Mouse (Mus musculus) midbrain, postnatal 0 days (tissue): ENCODE data around the gene Susd6. TPM values are rescaled to one million over a fixed set of nuclear protein-coding genes. Genes with fewer than 3 reads are reported as not detected.

Experiments
- ATAC-seq: fragments of 200-750 bp; cut with Nextera tagmentation; 2 replicates; pipeline ENCODE4 v1.8.0; 2017; ENCODE audit warnings: moderate number of reproducible peaks, mild to moderate bottlenecking, moderate TSS enrichment, moderate library complexity; ENCODE audit not compliant: low FRiP score
- DNase-seq: peaks from one replicate; pipeline ENCODE4 v3.0.0-alpha.2; 2015; ENCODE audit warnings: low spot score
- H3K27ac ChIP-seq: fragments of 300-500 bp; sonication (generic); 2 replicates; pipeline ENCODE4 v1.5.1; 2014; ENCODE audit warnings: low read depth, mild to moderate bottlenecking, low read length, mixed read lengths
- H3K27me3 ChIP-seq: fragments of 300-500 bp; sonication (generic); 2 replicates; pipeline ENCODE4 v1.6.1; 2014; ENCODE audit warnings: low read length, control low read depth, mixed read lengths; ENCODE audit not compliant: insufficient read depth
- H3K36me3 ChIP-seq: fragments of 300-500 bp; sonication (generic); 2 replicates; pipeline ENCODE4 v1.6.1; 2014; ENCODE audit warnings: low read length, control low read depth, mixed read lengths; ENCODE audit not compliant: insufficient read depth
- H3K4me1 ChIP-seq: fragments of 300-500 bp; sonication (generic); 2 replicates; pipeline ENCODE4 v1.6.1; 2014; ENCODE audit warnings: mild to moderate bottlenecking, control low read depth, antibody characterized with exemption, low read length, mixed read lengths; ENCODE audit not compliant: insufficient read depth
- H3K4me2 ChIP-seq: fragments of 300-500 bp; sonication (generic); 2 replicates; pipeline ENCODE4 v1.6.1; 2014; ENCODE audit warnings: low read depth, mild to moderate bottlenecking, low read length, mixed read lengths; ENCODE audit not compliant: poor library complexity, severe bottlenecking
- H3K4me3 ChIP-seq: fragments of 300-500 bp; sonication (generic); 2 replicates; pipeline ENCODE4 v1.5.1; 2014; ENCODE audit warnings: low read depth, mild to moderate bottlenecking, low read length, moderate library complexity
- H3K9ac ChIP-seq: fragments of 300-500 bp; sonication (generic); replicated peaks from 2 replicates; pipeline ENCODE4 v1.6.1; 2014; ENCODE audit warnings: mild to moderate bottlenecking, low read length, moderate library complexity, mixed read lengths; ENCODE audit not compliant: poor library complexity, severe bottlenecking
- H3K9me3 ChIP-seq: fragments of 300-500 bp; sonication (generic); 2 replicates; pipeline ENCODE4 v1.6.1; 2016; ENCODE audit warnings: low read length, control low read depth
- CTCF ChIP-seq: IDR thresholded peaks from 2 replicates; pipeline ENCODE4 v1.5.1; 2016; ENCODE audit warnings: antibody characterized with exemption, mild to moderate bottlenecking
- WGBS: fragments of 180-500 bp; shearing (Covaris S2); extraction: QIAGEN DNeasy Blood & Tissue Kit; methylation state at CpG from one replicate; pipeline ENCODE4 v1.1.7; 2014; 5-methylcytosine and 5-hydroxymethylcytosine counted together
- polyA plus RNA-seq: library from polyadenylated mRNA; unstranded; fragments of >200 nt; fragmentation: Nextera tagmentation; extraction: Ambion mirVana; gene quantifications from 2 replicates; pipeline ENCODE4 v1.2.1, GENCODE M21; 2015
- total RNA-seq: library from RNA; depleted of rRNA; stranded (reverse); fragments of >200 nt; gene quantifications from 2 replicates; pipeline ENCODE4 v1.2.3, GENCODE M21; 2014

Susd6 gene
- total and polyA plus RNA-seq, 2 experiments from 2014 or later = 7.4 to 17.3 TPM

DNA sequence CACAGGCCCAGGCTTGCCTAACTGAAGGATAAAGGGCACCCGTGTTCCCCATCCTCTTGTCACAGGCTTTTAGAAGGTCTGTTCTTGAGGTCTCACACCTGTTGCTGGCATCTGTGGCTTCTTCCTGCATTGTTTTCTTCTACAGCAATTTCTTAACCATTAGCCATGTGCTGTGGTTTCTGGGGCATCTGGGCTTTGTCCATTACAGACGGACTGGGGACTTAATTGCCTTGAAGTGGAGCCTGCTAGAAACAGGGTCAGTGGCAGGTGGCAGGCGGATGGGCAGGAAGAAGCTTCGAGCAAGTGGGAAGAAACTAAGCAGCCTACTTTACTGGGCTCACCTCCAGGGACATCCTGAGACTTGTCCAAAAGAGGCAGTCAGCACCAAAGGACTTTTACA, 89.0 kb downstream of the Susd6 start:
- Histone ChIP-seq H3K36me3 (peaks cover 16% of the 10 kb centered on the region), H3K9me3 (no peaks in the 10 kb centered on the region), H3K4me3 (no peak overlapping the region), H3K4me1 (no peaks in the 10 kb centered on the region), H3K9ac (no peak overlapping the region), H3K27ac (no peak overlapping the region), H3K27me3 (no peaks in the 10 kb centered on the region), H3K4me2 (no peak overlapping the region)
- ATAC-seq (no peak), DNase-seq (no peak)
- TF ChIP-seq CTCF = no peak
- WGBS = 70% methylated on average over 4 of the region's 4 CpGs

DNA sequence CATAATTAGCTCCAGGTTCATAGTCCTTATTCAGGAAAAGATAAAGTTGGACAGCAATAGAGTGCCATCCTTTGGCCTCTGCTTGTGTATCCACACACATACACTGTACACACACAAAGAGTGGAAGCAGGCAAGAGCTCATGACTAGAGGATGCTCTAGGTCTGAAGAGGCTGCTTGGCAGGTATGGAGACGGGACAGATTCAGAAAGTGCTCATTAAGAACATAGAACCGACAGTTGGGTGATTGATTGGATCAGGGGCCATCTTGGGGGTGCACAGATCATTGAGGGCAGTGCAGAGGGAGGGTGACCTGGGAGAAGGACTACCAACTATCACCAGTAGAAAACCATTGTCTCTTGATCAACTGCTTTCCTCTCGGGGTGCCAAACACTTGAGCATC, 90.8 kb downstream of the Susd6 start:
- Histone ChIP-seq H3K4me3 (no peak overlapping the region), H3K4me2 (no peak overlapping the region), H3K36me3 (peaks cover 12% of the 10 kb centered on the region), H3K9ac (no peak overlapping the region), H3K4me1 (no peaks in the 10 kb centered on the region), H3K27me3 (no peaks in the 10 kb centered on the region), H3K27ac (no peak overlapping the region), H3K9me3 (no peaks in the 10 kb centered on the region)
- ATAC-seq (no peak), DNase-seq (no peak)
- WGBS = 97% methylated on average over 3 of the region's 3 CpGs
- no peak for TF ChIP-seq CTCF

DNA sequence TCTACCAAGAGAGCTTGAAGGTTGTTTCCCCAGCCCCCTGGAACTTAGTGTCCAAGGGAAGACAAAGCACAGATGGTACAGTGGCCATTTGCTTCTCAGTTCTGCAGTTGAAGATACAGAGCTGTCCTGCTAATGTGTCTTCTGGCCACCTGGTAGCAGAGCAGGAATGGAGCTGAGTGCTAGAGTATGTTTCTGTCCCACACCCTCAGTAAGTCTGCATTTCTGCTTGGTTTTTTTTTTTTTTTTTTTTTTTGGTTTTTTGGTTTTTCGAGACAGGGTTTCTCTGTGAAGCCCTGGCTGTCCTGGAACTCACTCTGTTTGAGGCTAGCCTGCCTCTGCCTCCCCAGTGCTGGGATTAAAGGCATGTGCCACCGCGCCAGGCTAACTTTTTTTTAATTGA, 93.0 kb downstream of the Susd6 start:
- 86% methylated on average over 3 of the region's 3 CpGs for WGBS

DNA sequence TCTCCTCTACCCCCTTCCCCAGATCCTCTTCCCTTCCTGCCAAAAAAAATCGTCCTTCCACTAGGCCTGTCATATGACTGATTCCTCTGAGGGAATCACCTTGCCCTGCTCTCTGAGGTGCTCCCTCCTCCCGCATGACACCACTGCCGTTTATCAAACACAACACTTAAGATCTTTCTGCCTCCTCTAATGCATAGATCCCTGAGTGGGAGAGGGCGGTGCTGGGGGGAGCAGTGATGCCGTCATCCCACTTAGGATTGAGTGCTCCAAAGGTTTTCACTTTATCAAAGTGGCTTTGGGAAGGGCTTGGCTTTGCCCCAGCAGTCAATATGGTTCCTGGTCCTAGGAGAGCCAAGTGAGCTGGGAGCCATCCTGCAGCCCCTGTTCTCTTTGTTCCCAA, 93.6 kb downstream of the Susd6 start:
- DNase-seq = no peak
- no peak for ATAC-seq
- no peak overlapping the region for H3K4me2 ChIP-seq
- no peak overlapping the region for H3K9ac ChIP-seq
- H3K27me3 ChIP-seq = no peaks in the 10 kb centered on the region
- no peak overlapping the region for H3K27ac ChIP-seq
- no peak overlapping the region for H3K4me3 ChIP-seq
- TF ChIP-seq CTCF = no peak
- no peaks in the 10 kb centered on the region for H3K36me3 ChIP-seq
- no peaks in the 10 kb centered on the region for H3K9me3 ChIP-seq
- H3K4me1 ChIP-seq = no peaks in the 10 kb centered on the region
- 71% methylated on average over 5 of the region's 5 CpGs for whole genome bisulfite sequencing

More for the DNA sequence above, 93.0 kb downstream of the Susd6 start:
- Histone ChIP-seq H3K36me3 (no peaks in the 10 kb centered on the region), H3K4me1 (no peaks in the 10 kb centered on the region), H3K27me3 (no peaks in the 10 kb centered on the region), H3K4me2 (no peak overlapping the region), H3K27ac (no peak overlapping the region), H3K9ac (no peak overlapping the region), H3K4me3 (no peak overlapping the region), H3K9me3 (no peaks in the 10 kb centered on the region)
- no peak for ATAC-seq
- TF ChIP-seq CTCF = no peak
- DNase-seq = no peak

DNA sequence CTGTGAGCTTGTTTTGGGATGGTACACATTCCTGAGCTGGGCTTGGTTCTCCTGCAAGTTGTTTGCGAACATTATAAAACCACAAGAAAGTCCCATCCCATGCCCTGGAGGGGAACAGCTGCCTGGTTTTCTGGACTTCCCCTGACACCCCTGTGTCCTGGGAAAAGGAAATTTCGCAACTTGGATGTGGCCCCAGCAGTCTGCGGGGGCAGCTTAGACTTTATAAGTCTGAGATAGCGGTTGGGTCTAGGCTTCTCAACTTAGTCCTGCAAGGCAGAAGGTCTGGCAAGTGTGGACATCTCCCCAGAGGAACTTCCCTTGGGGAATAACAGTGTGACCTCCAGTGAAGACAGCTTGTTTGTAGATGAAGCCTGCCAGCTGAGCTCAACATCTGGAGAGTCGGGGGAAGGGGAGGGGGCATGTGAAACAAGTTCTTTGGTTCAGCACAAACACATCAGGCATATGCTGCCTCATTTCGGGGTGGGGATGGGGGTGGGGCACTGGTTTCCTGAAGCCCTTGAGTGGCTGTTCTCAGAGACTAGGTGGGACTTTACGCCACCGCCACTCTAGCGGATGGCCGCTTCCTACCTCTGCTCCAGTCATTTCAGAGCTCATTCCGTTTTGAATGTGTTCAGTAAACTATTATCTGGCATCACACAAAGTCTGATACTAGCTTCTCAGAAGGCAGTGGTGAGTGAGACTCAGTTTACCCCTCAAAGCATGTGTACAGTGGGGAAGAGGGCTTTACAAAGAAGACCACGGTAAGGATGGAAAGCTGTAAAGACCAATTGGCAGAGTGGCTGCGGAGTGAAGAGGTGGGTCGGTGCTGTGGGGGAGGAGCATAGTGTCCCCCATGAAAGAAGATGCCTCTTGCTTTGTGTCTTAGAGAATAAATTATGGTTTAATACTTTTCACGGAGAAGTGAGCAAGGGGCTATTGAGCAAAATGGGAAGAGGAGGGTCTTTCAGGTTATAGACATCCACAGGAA, 95.3 kb downstream of the Susd6 start:
- whole genome bisulfite sequencing = 61% methylated on average over 15 of the region's 15 CpGs
- Histone ChIP-seq H3K4me3 (no peak overlapping the region), H3K27ac (no peak overlapping the region), H3K36me3 (no peaks in the 10 kb centered on the region), H3K4me1 (no peaks in the 10 kb centered on the region), H3K27me3 (no peaks in the 10 kb centered on the region), H3K4me2 (no peak overlapping the region), H3K9me3 (no peaks in the 10 kb centered on the region), H3K9ac (no peak overlapping the region)
- DNase-seq (no peak), ATAC-seq (no peak)
- no peak for TF ChIP-seq CTCF

DNA sequence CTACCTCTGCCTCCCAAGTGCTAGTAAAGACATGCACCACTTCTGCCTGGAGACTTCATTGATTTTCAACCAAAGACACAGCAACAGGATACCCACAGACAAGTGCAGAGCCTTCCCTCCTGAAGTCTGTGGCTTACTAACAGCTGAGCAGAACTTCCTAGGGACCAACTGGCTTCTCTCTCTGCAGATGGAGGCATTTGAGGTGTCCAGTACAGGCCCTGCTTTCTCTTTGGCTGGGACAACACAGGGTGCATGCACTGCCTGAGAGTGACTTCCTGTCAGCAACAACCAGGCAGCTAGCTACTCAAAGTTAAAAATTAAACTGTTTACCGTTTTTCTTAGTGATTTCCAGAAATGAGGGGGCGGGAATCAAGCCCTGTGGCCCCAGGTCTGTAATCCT, 96.7 kb downstream of the Susd6 start:
- no peak overlapping the region for H3K4me3 ChIP-seq
- no peaks in the 10 kb centered on the region for H3K27me3 ChIP-seq
- no peak overlapping the region for H3K27ac ChIP-seq
- H3K9ac ChIP-seq = no peak overlapping the region
- no peak for DNase-seq
- 77% methylated on average over 2 of the region's 2 CpGs for WGBS
- no peak overlapping the region for H3K4me2 ChIP-seq
- no peaks in the 10 kb centered on the region for H3K36me3 ChIP-seq
- no peak for TF ChIP-seq CTCF
- H3K4me1 ChIP-seq = no peaks in the 10 kb centered on the region
- no peak for ATAC-seq
- H3K9me3 ChIP-seq = no peaks in the 10 kb centered on the region
